Mouse (Mus musculus) hindbrain, embryonic 16.5 days (tissue): ENCODE data around the gene Abca3. TPM values are rescaled to one million over a fixed set of nuclear protein-coding genes. Genes with fewer than 3 reads are reported as not detected.

Experiments
- ATAC-seq: fragments of 200-750 bp; cut with Nextera tagmentation; 2 replicates; pipeline ENCODE4 v1.8.0; 2017; ENCODE audit warnings: moderate TSS enrichment, moderate library complexity
- H3K27ac ChIP-seq: fragments of 300-500 bp; sonication (generic); 2 replicates; pipeline ENCODE4 v1.5.1; 2014; ENCODE audit warnings: low read depth, mild to moderate bottlenecking, control low read depth, low read length, moderate library complexity
- H3K27me3 ChIP-seq: fragments of 300-500 bp; sonication (generic); replicated peaks from 2 replicates; pipeline ENCODE4 v1.6.1; 2014; ENCODE audit warnings: low read length; ENCODE audit not compliant: control insufficient read depth, insufficient read depth
- H3K36me3 ChIP-seq: fragments of 300-500 bp; sonication (generic); 2 replicates; pipeline ENCODE4 v1.6.1; 2014; ENCODE audit warnings: mild to moderate bottlenecking, low read length, moderate library complexity, mixed read lengths; ENCODE audit not compliant: control insufficient read depth, insufficient read depth
- H3K4me1 ChIP-seq: fragments of 300-500 bp; sonication (generic); 2 replicates; pipeline ENCODE4 v1.6.1; 2014; ENCODE audit warnings: low read depth, low read length; ENCODE audit not compliant: control insufficient read depth, insufficient read depth
- H3K4me2 ChIP-seq: fragments of 300-500 bp; sonication (generic); 2 replicates; pipeline ENCODE4 v1.6.1; 2014; ENCODE audit warnings: mild to moderate bottlenecking, low read length, control low read depth, moderate library complexity
- H3K4me3 ChIP-seq: fragments of 300-500 bp; sonication (generic); 2 replicates; pipeline ENCODE4 v1.5.1; 2014; ENCODE audit warnings: mild to moderate bottlenecking, low read length, control low read depth, moderate library complexity
- H3K9ac ChIP-seq: fragments of 300-500 bp; sonication (generic); 2 replicates; pipeline ENCODE4 v1.6.1; 2014; ENCODE audit warnings: low read depth, mild to moderate bottlenecking, control low read depth, low read length, moderate library complexity
- H3K9me3 ChIP-seq: fragments of 300-500 bp; sonication (generic); 2 replicates; pipeline ENCODE4 v1.6.1; 2014; ENCODE audit warnings: mild to moderate bottlenecking, low read length, moderate library complexity; ENCODE audit not compliant: control insufficient read depth
- WGBS: fragments of 180-500 bp; shearing (Covaris S2); extraction: QIAGEN DNeasy Blood & Tissue Kit; methylation state at CpG from one replicate; pipeline ENCODE4 v1.1.7; 2014; 5-methylcytosine and 5-hydroxymethylcytosine counted together
- polyA plus RNA-seq: library from polyadenylated mRNA; unstranded; fragments of >200 nt; fragmentation: Nextera tagmentation; extraction: Ambion mirVana; gene quantifications from 2 replicates; pipeline ENCODE4 v1.2.1, GENCODE M21; 2015

The Abca3 gene
- polyA plus RNA-seq, 1 experiment from 2014 or later: 30.1 TPM

- Histone ChIP-seq H3K36me3 (no peaks in the 10 kb centered on the region), H3K4me2 (peak overlapping the region; percentile 83), H3K27ac (peak overlapping the region; percentile 63), H3K9ac (peak overlapping the region; percentile 76), H3K4me3 (peak overlapping the region; percentile 61), H3K4me1 (peaks cover 22% of the 10 kb centered on the region), H3K27me3 (no peaks in the 10 kb centered on the region), H3K9me3 (no peaks in the 10 kb centered on the region)
- 2% methylated on average over 36 of the region's 36 CpGs for WGBS
- no peak for ATAC-seq
These were observed 832 bp downstream of the Abca3 start for GRCm38 (mm10) chr17:24352370-24353194.

- Histone ChIP-seq H3K9me3 (no peaks in the 10 kb centered on the region), H3K4me3 (no peak overlapping the region), H3K36me3 (no peaks in the 10 kb centered on the region; the same call in 1 of the 2 replicates), H3K27ac (no peak overlapping the region), H3K4me1 (peaks cover 22% of the 10 kb centered on the region), H3K27me3 (no peaks in the 10 kb centered on the region), H3K9ac (no peak overlapping the region), H3K4me2 (no peak overlapping the region)
- WGBS: 78% methylated on average over 3 of the region's 3 CpGs
- no peak for ATAC-seq
These were observed 2.2 kb downstream of the Abca3 start for GRCm38 (mm10) chr17:24353960-24354359.

DNA sequence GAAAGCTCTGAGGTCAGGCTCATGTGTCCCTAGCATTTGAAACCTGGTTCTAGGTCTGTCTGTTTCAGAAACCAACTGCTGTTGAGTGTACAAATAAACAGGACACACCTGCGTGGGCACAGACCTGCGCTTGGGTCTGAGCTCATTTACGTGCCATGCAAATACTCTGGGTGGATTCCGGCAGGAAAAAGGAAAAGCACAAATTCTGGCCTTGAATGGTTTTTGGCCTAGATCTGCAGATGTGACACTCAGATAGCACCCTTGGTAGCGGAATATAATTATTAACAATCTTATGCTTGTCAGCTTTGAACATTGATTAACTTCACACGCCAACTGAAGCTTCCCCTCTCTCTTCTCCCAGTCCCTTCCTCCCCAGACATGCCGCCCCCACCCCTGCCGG is 3.5 kb downstream of the Abca3 start:
- ATAC-seq: no peak
- H3K27me3 ChIP-seq: no peaks in the 10 kb centered on the region
- H3K9ac ChIP-seq: no peak overlapping the region
- H3K27ac ChIP-seq: no peak overlapping the region
- H3K4me1 ChIP-seq: peaks cover 22% of the 10 kb centered on the region
- no peaks in the 10 kb centered on the region; the same call in 1 of the 2 replicates for H3K36me3 ChIP-seq
- no peak overlapping the region for H3K4me3 ChIP-seq
- no peak overlapping the region for H3K4me2 ChIP-seq
- H3K9me3 ChIP-seq: no peaks in the 10 kb centered on the region
- WGBS: 86% methylated on average over 8 of the region's 8 CpGs

- no peaks in the 10 kb centered on the region for H3K27me3 ChIP-seq
- no peak overlapping the region for H3K4me2 ChIP-seq
- no peak overlapping the region for H3K4me3 ChIP-seq
- no peaks in the 10 kb centered on the region for H3K9me3 ChIP-seq
- ATAC-seq: no peak
- WGBS: 84% methylated on average over 8 of the region's 8 CpGs
- H3K4me1 ChIP-seq: peaks cover 4% of the 10 kb centered on the region
- no peak overlapping the region for H3K27ac ChIP-seq
- no peaks in the 10 kb centered on the region; the same call in 1 of the 2 replicates for H3K36me3 ChIP-seq
- no peak overlapping the region for H3K9ac ChIP-seq
These were observed 7.3 kb downstream of the Abca3 start for GRCm38 (mm10) chr17:24359006-24359405.

DNA sequence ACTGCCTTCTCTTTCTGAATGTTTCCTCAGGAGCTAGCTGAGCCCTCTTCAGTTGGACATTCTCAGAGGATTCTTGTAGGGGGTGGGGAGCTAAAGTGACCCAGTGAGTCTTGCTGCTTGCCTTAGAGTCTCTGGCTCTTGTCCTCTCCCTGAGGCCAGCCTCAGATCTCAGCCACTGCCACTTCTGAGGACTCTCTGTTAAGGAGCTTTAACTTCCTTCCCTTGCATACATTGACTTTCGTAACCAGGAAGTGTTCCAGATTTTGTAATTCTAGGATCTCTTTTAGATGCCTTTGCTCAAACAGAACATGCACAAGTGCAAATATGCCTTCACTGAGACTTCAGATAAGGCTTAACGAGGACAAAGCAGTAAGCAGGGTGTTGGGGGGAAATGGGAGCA is 8.2 kb downstream of the Abca3 start:
- no peak overlapping the region for H3K4me3 ChIP-seq
- H3K36me3 ChIP-seq: no peaks in the 10 kb centered on the region; the same call in 1 of the 2 replicates
- H3K27ac ChIP-seq: no peak overlapping the region
- no peak overlapping the region for H3K9ac ChIP-seq
- WGBS: 83% methylated on average over 2 of the region's 2 CpGs
- no peaks in the 10 kb centered on the region for H3K4me1 ChIP-seq
- no peak for ATAC-seq
- H3K9me3 ChIP-seq: no peaks in the 10 kb centered on the region
- H3K27me3 ChIP-seq: no peaks in the 10 kb centered on the region
- H3K4me2 ChIP-seq: no peak overlapping the region

DNA sequence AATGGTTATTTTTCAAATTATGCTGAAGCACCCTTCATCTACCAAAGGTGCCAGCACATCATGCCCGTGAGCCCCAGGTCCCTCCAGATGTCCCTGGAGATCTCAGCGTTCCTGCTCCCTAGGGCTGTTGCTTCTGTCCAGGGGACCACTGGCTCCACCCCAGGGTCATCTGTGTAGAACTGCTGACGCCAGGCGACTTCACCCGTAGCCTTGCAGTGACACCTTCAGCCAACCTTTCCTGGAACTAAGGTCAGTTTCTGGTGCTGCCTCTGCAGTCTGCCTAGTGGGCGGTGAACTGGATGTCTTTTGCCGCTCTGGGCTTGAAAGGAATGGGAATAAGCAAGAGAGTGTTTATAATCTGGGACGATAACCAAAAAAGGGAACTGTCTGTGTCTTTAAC is 9.1 kb downstream of the Abca3 start:
- 87% methylated on average over 8 of the region's 8 CpGs for WGBS
- no peaks in the 10 kb centered on the region for H3K4me1 ChIP-seq
- no peak overlapping the region for H3K4me2 ChIP-seq
- H3K9me3 ChIP-seq: no peaks in the 10 kb centered on the region
- no peaks in the 10 kb centered on the region for H3K27me3 ChIP-seq
- H3K27ac ChIP-seq: no peak overlapping the region
- no peaks in the 10 kb centered on the region; the same call in 1 of the 2 replicates for H3K36me3 ChIP-seq
- no peak for ATAC-seq
- H3K9ac ChIP-seq: no peak overlapping the region
- H3K4me3 ChIP-seq: no peak overlapping the region

- ATAC-seq: no peak
These were observed 9.5 kb downstream of the Abca3 start for GRCm38 (mm10) chr17:24361291-24361690.

GRCm38 (mm10) chr17:24362527-24362926 is 10.8 kb downstream of the Abca3 start:
- Histone ChIP-seq H3K4me3 (no peak overlapping the region), H3K4me2 (no peak overlapping the region), H3K9me3 (no peaks in the 10 kb centered on the region), H3K27ac (no peak overlapping the region), H3K27me3 (no peaks in the 10 kb centered on the region), H3K36me3 (peaks cover 9% of the 10 kb centered on the region), H3K4me1 (no peaks in the 10 kb centered on the region), H3K9ac (no peak overlapping the region)
- WGBS: 76% methylated on average over 9 of the region's 9 CpGs
- ATAC-seq: no peak

More at GRCm38 (mm10) chr17:24361291-24361690, 9.5 kb downstream of the Abca3 start:
- Histone ChIP-seq H3K9ac (no peak overlapping the region), H3K4me1 (no peaks in the 10 kb centered on the region), H3K36me3 (peaks cover 3% of the 10 kb centered on the region; the same call in 1 of the 2 replicates), H3K9me3 (no peaks in the 10 kb centered on the region), H3K27ac (no peak overlapping the region), H3K27me3 (no peaks in the 10 kb centered on the region), H3K4me3 (no peak overlapping the region), H3K4me2 (no peak overlapping the region)
- 86% methylated on average over 5 of the region's 5 CpGs for WGBS

GRCm38 (mm10) chr17:24364461-24364860 is 12.7 kb downstream of the Abca3 start:
- H3K36me3 ChIP-seq: peaks cover 12% of the 10 kb centered on the region
- ATAC-seq: no peak
- 89% methylated on average over 9 of the region's 9 CpGs for WGBS

More at GRCm38 (mm10) chr17:24364461-24364860, 12.7 kb downstream of the Abca3 start:
- Histone ChIP-seq H3K9me3 (no peaks in the 10 kb centered on the region), H3K4me2 (no peak overlapping the region), H3K4me1 (no peaks in the 10 kb centered on the region), H3K27ac (no peak overlapping the region), H3K4me3 (no peak overlapping the region), H3K9ac (no peak overlapping the region), H3K27me3 (no peaks in the 10 kb centered on the region)
